Mouse (Mus musculus) cerebellum, adult 2 months (tissue): ENCODE measurements at regions not wholly inside any gene's neighbourhood (a gene's known extent, or its start where the extent isn't known, plus 50 kb on each side); places are given as distances from the start of the nearest gene placed in this dataset.

Experiments
- CTCF ChIP-seq: fragments of 200-500 bp; IDR thresholded peaks from 2 replicates; pipeline ENCODE4 v1.5.1; 2011; ENCODE audit warnings: low read depth, mild to moderate bottlenecking, control low read depth, low read length, moderate library complexity, borderline replicate concordance; ENCODE audit not compliant: insufficient read depth
- POLR2A ChIP-seq: fragments of 200-500 bp; IDR thresholded peaks from 2 replicates; pipeline ENCODE4 v1.6.1; 2011; ENCODE audit warnings: low read length, control low read depth, borderline replicate concordance; ENCODE audit not compliant: insufficient read depth

DNA sequence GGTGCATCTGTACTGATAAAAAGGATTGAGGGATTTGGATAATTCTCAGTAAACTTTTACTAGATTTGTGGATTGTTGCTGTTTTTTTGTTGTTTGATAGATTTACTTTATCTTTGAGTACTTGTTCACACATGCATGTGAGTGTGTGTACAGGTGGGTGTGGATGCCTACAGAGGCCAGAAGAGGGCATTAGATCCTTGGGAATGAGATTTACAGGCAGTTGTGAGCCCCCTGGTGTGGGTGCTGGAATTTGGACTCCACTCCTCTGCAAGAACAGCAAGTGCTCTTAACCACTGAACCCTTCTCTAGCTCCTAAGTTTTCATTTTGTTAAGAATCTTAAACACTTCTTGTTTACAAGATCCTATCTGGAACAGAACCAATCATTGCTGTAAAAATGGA, 303.5 kb upstream of the Mgmt start:
- TF ChIP-seq CTCF, result no peak
- no peak for TF ChIP-seq POLR2A
